Mouse (Mus musculus) C2C12 (cell line): ENCODE results near the gene Zfp771.

Experiments
- CEBPB ChIP-seq: IDR thresholded peaks from one replicate; pipeline ENCODE4 v1.6.1; 2011; ENCODE audit warnings: low read depth, mild to moderate bottlenecking, control low read depth, moderate library complexity
- CTCF ChIP-seq: IDR thresholded peaks from one replicate; pipeline ENCODE4 v1.5.1; 2011; ENCODE audit not compliant: control insufficient read depth, insufficient read depth, insufficient read length

GRCm38 (mm10) chr7:127216307-127216706, 27.8 kb upstream of the Zfp771 start:
- TF ChIP-seq CTCF (no peak), CEBPB (no peak)
